Mouse (Mus musculus) bone marrow, adult 2 months (tissue): ENCODE results near the gene Rpl13a.

Source experiments
- CTCF ChIP-seq: fragments of 200-500 bp; IDR thresholded peaks from 2 replicates; pipeline ENCODE4 v1.5.1; 2011; ENCODE audit warnings: low read length, control low read depth; ENCODE audit not compliant: control insufficient read depth, insufficient read depth
- POLR2A ChIP-seq: fragments of 200-500 bp; IDR thresholded peaks from 2 replicates; pipeline ENCODE4 v1.6.1; 2011; ENCODE audit warnings: low read depth, mild to moderate bottlenecking, control low read depth, low read length, borderline replicate concordance; ENCODE audit not compliant: control insufficient read depth

DNA sequence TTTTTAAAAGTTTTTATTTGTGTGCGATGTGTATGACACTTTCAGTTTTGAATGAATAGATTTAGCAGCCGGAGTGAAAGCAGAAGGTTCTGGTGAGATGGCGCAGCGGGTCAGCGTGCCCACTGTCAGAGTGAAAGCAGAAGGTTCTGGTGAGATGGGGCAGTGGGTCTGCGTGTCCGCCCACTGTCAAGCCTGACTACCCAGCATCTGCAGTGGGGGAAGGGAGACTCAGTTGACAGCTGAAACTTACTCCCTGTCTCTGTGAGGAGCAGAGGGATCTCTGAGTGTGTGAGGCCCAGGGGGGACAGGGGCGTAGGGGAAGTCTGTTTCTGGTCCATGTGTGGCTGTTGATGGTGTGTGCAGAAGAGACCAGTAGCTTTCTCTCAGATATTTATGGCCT lies 11.0 kb downstream of the Rpl13a start:
- TF ChIP-seq POLR2A, result no peak
- no peak for TF ChIP-seq CTCF
